Mouse (Mus musculus): Measurements from ENCODE around the gene Dzip1.

DNA sequence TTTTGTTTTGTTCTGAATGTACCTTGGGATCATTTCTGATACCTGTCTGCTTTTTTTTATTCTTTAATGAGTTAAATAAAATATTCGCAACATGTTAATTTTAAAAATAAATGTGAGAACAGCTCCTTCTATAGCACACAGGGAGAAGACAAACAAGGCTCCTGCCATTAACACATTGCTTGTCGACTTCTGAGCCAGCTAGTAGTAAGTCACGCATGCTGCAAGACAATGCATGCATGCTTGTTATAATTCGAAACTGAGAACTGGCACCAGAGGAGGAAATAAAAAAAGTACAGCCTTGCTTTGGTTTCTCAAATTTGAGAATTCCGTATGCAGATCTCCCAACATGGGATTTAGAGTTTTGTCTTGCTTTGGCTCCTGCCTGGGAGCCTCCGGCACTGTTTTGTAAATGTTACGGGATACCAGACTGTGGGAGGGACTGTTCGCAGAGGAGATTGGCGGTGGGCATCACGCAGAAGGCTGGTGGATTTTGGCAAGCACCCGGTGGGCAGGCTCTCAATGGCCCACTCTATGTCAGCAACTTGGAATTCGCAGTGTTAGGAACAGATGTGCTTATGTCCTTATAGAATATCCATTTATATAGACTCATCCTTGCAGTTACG is 57.0 kb downstream of the Dzip1 start:
- TF ChIP-seq EP300 (IDR thresholded peaks at IDR 0.05; ENCODE audit: low read depth) (no peak), CTCF (IDR thresholded peaks at IDR 0.05; ENCODE audit: low read depth) (no peak)
